Mouse (Mus musculus) ovary, postnatal 14 days (tissue): ENCODE measurements around the gene Olfr1396.
"Not testable (repeated sequence)": the region's sequence is repeated elsewhere in the genome, so short reads cannot be mapped to it uniquely, and the experiment has no call there.

Experiments
- DNase-seq: peaks from one replicate; pipeline ENCODE4 v3.0.0; 2022; ENCODE audit warnings: low spot score

Olfr1396 gene

GRCm38 (mm10) chr11:49090551-49090950 lies 24.1 kb downstream of the Olfr1396 start:
- no peak for DNase-seq

- DNase-seq: no peak
Observed at GRCm38 (mm10) chr11:49089735-49090507, 24.8 kb downstream of the Olfr1396 start.

- DNase-seq: no peak
Observed at GRCm38 (mm10) chr11:49088990-49089652, 25.6 kb downstream of the Olfr1396 start.

DNA sequence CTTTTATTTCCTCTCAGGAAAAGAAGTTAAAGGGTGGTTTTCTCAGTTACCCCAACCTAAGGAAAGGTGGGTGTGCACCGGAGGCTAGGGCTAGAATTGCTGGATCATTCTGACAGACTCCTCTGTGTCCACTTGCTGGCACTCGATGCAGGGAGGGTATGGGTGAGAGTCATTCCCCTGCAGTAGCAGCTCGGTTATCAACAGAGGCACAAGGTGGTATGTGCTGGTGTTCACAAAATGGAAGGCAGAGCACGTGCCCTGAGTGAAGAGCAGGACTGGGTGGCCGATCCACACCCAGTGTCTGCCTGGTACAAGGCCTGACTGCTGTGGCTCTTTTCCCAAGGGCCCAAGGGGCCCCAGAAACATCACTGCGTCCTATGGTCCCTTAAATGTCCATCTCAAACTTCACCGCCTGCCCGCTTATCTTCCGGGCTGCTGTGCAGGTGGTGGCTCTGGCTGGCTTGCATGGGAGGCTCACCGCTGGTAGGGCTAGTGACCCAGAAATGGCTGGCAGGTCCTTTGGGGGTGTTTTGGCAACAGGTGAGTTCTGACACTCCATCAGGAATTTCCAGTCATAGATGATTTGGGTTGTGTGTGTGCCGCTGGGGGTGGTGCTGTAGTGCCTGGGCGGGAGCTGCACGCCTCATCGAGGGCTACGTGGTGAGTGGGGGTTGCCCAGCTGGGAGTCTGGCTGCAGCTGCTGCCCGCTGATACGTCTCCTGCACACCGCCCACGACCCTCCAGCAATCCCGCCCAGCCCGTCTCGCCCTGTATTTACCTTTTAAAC lies 26.7 kb downstream of the Olfr1396 start:
- DNase-seq: no peak

DNA sequence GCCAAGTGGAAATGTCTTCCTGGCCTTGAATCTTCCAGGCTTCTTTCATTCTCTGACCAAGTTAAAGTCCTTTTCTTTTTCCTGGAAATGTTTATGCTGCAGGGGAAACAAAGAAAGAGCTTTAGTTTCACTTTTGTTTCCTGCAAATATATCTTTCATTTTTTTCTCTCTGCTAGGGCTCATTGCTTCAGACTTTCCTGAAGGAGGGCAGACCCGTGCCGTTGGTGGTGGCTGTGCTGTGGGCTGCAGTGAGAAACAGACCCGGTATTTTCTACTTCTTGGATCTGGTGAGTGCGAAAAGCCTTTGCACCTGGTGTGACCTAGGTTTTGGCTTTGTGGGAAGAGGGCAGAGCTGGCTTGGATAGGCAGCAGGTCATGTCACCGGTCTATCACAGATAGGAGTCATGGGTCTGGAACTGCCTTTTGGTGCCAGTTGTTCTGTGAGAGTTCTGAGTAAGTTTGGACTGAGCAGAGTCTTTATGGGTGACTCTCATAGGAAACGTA lies 27.8 kb downstream of the Olfr1396 start:
- DNase-seq: no peak

GRCm38 (mm10) chr11:49084875-49085274 lies 29.8 kb downstream of the Olfr1396 start:
- DNase-seq: no peak

DNA sequence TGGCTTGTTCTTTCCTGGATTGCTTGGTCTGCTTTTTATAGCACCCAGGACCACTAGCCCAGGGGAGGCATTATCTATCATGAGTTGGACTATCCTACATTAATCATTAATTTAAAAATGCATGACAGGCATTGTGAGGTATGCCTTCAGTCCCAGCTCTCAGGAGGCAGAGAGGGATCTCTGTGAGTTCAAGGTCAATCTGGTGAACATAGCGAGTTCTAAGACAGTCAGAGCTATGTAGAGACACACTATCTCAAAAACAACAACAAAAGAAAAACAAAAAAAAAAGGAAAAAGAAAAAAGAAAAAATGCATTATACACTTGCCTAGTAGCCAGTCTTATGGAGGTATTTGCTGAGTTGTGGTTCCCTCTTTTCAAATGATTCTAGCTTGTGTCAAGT lies 30.3 kb downstream of the Olfr1396 start:
- no peak for DNase-seq

- no peak for DNase-seq
Observed at GRCm38 (mm10) chr11:49083808-49084207, 30.9 kb downstream of the Olfr1396 start.

- DNase-seq: no peak
Observed at GRCm38 (mm10) chr11:49083146-49083545, 31.5 kb downstream of the Olfr1396 start.

DNA sequence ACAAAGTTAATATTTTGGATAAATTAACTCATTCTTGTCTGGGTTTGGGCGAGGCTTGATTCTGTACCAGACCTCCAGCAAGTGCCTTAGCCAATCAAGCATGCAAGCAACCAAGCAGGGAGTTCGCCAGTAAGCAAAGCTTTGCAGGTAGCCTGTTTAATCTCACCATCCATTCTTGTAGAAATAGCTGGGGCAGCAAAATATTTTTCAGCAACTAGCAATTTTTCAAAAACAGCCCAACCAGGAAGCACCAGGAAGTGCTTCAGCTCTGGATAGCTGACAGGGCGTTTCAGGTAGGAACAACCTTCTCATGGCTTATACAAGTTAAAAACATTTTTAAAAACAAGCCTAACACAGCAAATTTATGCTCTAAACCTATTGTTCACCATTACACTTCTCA lies 32.8 kb downstream of the Olfr1396 start:
- no peak for DNase-seq

DNA sequence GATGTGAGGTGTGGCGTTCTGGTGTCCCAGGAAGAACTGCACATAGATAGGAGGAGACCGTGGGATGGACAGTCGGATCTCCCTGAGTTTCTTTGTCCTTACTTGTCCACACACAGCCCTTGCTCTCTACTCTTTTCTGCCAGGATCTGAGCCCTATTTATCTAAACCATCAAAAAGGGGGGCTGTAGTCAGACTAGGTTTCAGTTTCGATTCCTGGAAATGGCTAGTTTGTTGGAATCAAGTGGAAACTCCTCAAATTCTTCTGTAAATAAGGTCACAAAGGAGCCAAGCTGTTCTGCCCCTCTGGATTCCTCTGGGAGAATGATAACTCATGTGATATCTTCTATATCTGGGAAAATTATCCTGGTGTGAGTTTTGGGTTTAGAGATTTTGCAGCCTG lies 33.3 kb downstream of the Olfr1396 start:
- DNase-seq: no peak

DNA sequence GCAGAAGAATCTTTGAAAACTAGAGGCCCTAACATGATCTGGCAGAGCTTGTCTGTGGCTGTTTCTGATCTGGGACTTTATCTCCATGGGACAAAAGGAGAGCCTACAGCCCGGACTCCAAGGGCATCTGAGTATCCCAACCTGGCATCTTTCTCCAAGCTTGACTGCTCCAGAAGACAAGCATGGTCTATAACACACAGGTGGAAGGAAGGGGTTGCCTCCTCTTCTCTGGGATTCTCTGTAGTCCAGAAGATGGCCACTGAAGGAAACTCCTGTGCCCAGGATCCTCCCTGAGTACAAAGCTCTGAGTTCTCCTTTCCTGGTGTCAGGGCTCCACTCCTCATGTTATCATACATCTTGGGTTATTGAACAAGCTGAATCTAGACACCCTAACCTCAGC lies 34.0 kb downstream of the Olfr1396 start:
- DNase-seq: no peak

DNA sequence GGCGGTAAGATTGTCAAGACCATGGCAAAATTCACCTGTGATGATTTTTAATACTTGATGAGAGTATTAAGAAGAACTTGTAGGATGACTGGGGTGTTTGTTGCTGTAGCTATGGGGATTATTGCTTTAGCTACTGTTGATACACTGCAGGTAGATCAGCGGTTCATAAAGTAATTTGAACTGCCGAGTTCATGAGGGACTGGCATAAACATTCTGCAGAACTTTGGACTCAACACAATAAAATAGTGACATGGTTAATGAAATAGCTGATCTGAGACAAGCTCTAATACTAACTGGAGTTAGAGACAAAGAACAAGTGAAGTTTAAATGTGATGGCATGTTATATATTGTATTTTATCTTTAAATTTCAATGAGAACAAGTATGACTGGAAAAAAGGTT lies 36.0 kb downstream of the Olfr1396 start:
- no peak for DNase-seq

- no peak for DNase-seq
Observed at GRCm38 (mm10) chr11:49077012-49077411, 37.7 kb downstream of the Olfr1396 start.

DNA sequence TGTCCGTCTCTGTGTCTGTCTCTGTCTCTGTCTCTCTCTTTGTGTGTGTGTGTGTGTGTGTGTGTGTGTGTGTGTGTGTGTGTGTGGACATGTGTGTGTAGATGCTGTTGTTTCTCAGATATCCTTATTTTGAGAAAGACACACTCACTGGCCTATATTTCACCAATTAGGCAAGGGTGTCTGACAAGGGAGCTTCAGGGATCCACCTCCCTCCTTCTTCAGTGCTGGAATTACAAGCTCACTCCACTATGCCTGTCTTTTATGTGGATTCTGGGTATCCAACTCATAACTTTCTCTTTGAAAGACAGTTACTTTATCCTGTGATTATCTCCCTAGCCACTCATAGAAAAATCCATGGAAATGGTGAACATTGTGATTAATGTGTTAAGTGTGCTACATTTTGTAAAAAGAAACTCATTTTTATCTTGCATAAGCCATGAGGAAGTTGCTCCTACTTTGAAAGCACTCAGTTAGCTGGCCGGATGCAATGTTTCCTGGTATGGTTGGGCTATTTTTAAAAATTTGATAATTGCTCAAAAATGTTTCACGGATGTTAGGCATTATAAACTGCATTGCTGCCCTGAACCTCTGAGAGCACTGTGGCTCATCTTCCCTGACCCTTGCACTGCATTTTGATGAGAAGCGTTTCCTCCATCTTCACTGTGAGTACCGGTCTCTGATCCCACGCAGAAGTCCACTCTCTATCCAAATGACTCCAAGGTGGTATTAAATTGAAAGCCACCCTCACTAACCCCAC lies 38.5 kb downstream of the Olfr1396 start, which contains the start of gene Ifi47:
Gene Ifi47 (plus strand): TSS at position 587 of the 757 bp plus-strand sequence.
- not testable (repeated sequence) for DNase-seq

DNA sequence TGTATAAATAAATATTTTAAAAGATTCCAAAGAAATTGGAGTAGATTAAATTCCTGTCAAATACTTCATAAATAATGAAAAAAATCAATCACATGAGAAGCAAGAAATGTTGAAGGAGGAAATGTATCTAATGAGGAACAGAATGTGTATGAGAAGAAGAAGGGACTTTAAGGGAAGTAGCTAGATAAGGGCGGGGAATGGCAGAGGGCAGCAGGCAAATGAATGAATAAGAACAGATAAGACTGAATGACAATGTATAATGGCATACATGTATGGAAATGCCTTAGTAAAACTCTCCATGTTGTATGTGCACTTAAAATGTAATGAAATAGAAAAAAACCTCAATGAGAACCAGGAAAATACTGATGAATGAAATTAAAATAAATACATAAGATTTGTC lies 46.3 kb downstream of the Olfr1396 start:
- DNase-seq: no peak

- DNase-seq: not testable (repeated sequence)
Observed at GRCm38 (mm10) chr11:49063713-49064469, 50.8 kb downstream of the Olfr1396 start, which contains the start of gene Tgtp2. Tgtp2 (minus strand) TSS chr11:49064206.

DNA sequence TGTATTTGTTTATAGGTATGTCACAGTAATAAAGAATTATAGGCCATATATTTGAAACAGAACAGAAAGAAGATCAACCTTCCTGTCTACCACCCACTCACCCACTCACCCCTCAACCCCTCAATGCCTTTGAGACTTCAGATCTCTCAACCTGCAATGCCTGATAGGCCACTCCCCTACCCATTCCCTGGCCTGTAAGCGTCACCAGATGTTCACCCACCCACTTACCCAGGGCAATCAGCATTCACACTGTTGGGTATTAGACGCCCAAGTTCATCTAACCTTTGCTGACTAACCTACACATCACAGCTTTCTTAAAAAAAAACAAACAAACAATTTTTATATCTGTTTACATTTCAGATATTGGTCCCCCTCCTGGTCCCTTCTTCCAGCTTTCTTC lies 52.8 kb downstream of the Olfr1396 start:
- not testable (repeated sequence) for DNase-seq

DNA sequence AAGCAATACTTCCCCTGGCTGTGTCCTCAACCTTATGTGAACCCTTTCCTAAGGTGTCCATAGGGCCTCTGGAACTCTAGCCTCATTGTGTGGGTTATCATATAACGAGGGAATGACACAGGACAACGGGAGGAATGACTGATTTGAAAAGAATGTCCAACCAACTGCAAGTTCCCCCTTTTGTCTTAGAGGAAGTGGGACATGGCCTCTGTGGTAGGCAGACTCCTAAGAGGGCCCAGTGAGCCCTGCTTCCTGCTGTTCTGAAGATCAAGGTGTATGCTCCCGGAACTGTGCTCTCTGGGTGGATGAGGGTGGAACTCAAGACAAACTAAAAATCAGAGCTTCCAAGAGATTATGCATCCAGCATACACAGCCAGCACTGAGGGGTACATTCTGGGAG lies 54.6 kb downstream of the Olfr1396 start:
- DNase-seq: not testable (repeated sequence)
